Mouse (Mus musculus) G1E (cell line): ENCODE measurements around the gene Il16.

Experiments
- CTCF ChIP-seq: IDR thresholded peaks from 2 replicates; pipeline ENCODE4 v1.5.1; 2012; ENCODE audit warnings: low read depth, low read length, inconsistent platforms, mixed read lengths
- GATA1 ChIP-seq: IDR thresholded peaks from 2 replicates; pipeline ENCODE4 v1.6.1; 2012; ENCODE audit warnings: borderline replicate concordance, low read length, inconsistent platforms, mixed read lengths
- GATA2 ChIP-seq: IDR thresholded peaks from 2 replicates; pipeline ENCODE4 v1.6.1; 2012; ENCODE audit warnings: low read depth, low read length, inconsistent platforms, borderline replicate concordance
- POLR2AphosphoS5 ChIP-seq: IDR thresholded peaks from 2 replicates; pipeline ENCODE4 v1.6.1; 2012; ENCODE audit warnings: low read depth, low read length, inconsistent platforms; ENCODE audit not compliant: insufficient replicate concordance
- TAL1 ChIP-seq: conservative IDR thresholded peaks from 2 replicates; pipeline ENCODE4 v1.6.1; 2012; ENCODE audit warnings: low read depth, low read length, inconsistent platforms, mixed read lengths

GRCm38 (mm10) chr7:83653605-83654051 lies 91.9 kb downstream of the Il16 start:
- TF ChIP-seq CTCF (no peak), POLR2AphosphoS5 (no peak), GATA1 (no peak), TAL1 (no peak), GATA2 (no peak)
